Mouse (Mus musculus): ENCODE data around the gene Kptn. TPM values are rescaled to one million over a fixed set of nuclear protein-coding genes. Genes with fewer than 3 reads are reported as not detected.
A peak's percentile ranks its signal among the peaks of the same experiment; 100 is the strongest.

Gene Kptn
- polyA plus RNA-seq, 1 experiment = 46.0 TPM

DNA sequence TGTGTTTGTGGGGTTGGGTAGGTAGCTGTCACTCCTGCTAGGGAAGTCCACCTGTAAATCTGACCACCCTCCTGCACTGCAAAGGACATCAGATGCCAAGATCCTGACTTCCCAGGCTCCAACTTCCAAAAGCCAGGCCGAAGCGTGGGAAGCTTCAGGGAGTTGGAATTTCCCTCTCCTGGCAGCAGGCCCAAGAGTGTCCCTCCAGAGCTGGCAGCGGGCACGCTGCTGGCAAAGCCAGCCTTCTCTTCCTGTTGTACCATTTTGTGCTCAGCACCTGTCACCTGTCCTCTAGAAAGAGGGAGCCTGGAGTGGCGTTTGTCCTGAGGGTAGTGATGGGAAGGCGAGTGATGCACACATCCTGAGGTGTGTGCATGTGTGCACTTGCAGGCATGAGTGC is 8.6 kb downstream of the Kptn start:
- DNase-seq (ENCODE audit: low read depth) = peak; percentile 18
- TF ChIP-seq POLR2A (IDR thresholded peaks at IDR 0.05; ENCODE audit: borderline replicate concordance, extremely low read depth, insufficient read depth, insufficient read length, poor library complexity, severe bottlenecking) = no peak
- no peak for TF ChIP-seq CTCF (IDR thresholded peaks at IDR 0.05; ENCODE audit: borderline replicate concordance, extremely low read depth, insufficient read depth, insufficient read length)

DNA sequence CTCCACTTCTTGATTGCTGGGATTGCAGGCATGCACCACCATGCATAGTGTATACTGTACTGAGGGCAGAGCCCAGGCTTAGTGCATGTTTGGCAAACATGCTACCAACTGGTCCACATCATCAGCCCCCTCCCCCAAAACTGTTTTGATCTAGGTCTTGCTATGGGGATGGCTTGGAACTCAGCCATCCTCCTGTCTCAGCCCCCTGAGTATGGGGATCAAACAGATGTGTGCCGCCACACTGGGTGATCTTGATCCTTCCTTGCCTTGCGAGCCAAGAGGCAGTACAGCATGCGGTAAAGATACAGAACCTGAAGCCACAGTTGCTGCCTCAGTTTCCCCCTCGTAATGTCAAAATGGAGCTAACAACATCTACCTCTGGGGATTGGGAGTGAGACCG is 9.2 kb downstream of the Kptn start:
- peak; percentile 20 for DNase-seq (ENCODE audit: low read depth)
- TF ChIP-seq POLR2A (IDR thresholded peaks at IDR 0.05; ENCODE audit: borderline replicate concordance, extremely low read depth, insufficient read depth, insufficient read length, poor library complexity, severe bottlenecking) (no peak), CTCF (IDR thresholded peaks at IDR 0.05; ENCODE audit: borderline replicate concordance, extremely low read depth, insufficient read depth, insufficient read length) (no peak)

DNA sequence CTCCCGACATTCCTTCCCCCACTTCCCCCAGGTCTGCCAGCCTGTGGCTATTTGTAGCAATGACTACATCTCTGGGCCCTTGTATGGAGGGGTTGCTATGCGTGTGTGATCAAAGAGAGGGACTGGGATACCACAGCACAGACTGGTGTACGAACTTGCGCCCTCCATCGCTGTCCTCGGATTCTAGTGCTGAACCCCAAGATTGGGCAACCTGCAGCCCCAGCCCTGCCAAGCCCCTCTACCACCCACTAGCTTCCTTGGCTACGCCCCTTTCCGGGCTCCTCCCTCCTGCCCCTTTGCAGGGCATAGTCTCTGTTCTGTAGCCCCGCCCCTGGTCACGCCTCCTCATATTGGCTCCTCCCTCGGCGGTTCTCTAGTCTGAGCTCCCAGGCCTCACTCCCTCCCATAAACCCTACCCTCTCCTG is 9.7 kb downstream of the Kptn start, which contains the start of gene Slc8a2:
Gene Slc8a2, plus strand, starts transcription at position 406 of the 425 bp plus-strand sequence.
- DNase-seq (ENCODE audit: low read depth) = peak; percentile 91
- no peak for TF ChIP-seq CTCF (IDR thresholded peaks at IDR 0.05; ENCODE audit: borderline replicate concordance, extremely low read depth, insufficient read depth, insufficient read length)
- no peak for TF ChIP-seq POLR2A (IDR thresholded peaks at IDR 0.05; ENCODE audit: borderline replicate concordance, extremely low read depth, insufficient read depth, insufficient read length, poor library complexity, severe bottlenecking)

DNA sequence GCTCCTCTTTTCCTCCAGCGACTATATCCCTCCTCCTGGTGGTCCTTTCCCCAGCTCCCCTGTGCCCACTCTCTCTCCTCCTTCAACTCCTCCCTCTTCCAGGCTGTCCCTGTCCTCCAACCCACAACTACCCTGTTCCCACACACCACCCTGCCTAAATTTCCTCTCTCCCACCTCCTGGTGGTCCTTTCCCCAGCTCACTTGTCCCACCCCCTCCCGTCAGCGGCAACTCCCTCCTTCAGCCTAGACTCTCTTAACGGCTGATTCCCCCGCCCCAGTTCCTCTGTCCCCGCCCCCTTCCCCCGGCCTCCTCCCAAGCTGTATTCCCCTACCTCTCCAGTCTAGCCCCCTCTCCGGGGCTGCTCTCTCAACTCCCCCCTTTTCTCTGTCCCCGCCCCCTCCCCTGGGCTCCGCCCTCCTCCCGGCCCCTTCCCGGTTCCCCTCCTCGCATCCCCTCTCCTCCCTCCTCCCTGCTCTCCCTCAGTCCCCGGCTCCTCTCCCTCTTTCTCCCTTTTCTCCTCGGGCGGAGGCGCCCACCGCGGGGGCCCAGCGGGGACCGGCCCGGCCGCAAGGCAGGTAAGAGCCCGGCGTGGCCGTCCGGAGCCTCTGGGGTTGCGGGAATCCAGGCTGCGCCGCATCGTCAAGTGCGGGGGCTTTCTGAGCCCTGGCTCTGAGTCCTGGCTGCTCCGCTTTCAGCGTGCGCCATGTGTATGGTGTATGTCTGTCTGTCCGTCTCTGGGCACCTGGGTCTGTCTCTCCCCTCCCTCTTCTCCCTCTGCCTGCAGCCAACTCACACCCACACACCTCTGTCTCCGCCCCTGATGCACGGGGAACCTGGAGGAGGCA is 10.4 kb downstream of the Kptn start:
- DNase-seq (ENCODE audit: low read depth) = peak; percentile 97

DNA sequence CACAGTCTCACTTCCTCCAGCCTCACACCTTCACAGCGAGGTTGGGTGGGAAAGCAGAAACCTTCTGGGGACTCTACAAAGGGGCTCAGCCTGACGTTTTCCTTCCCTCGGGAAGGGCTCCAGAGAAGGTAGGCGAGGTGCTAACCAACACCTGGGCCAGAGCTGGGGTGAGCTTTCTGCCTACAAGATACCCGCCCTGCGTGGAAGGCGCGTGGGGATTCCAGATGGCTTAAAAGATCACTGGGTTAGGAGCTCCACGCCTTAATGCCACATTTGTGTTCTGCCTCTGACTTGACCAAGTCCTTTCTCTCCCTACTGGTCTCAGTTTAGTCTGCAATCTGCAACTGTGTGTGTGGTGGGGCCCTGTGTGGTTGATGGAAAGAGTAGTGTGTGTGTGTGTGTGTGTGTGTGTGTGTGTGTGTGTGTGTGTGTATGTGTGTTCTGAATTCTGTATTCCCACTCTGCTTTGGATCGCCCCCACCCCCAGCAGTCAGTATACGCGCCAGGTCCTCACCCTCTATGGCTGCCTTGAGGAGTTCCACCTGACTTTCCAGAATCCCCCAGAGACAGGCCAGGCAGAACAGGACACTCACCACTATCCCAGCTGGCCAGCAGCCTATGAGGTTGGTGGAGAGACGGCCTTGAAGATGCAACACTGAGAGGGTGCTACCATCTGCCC is 11.4 kb downstream of the Kptn start:
- no peak for TF ChIP-seq CTCF (IDR thresholded peaks at IDR 0.05; ENCODE audit: borderline replicate concordance, extremely low read depth, insufficient read depth, insufficient read length)
- TF ChIP-seq POLR2A (IDR thresholded peaks at IDR 0.05; ENCODE audit: borderline replicate concordance, extremely low read depth, insufficient read depth, insufficient read length, poor library complexity, severe bottlenecking) = no peak
- peak; percentile 24 for DNase-seq (ENCODE audit: low read depth)

More for the DNA sequence above, 10.4 kb downstream of the Kptn start:
- no peak for TF ChIP-seq POLR2A (IDR thresholded peaks at IDR 0.05; ENCODE audit: borderline replicate concordance, extremely low read depth, insufficient read depth, insufficient read length, poor library complexity, severe bottlenecking)
- no peak for TF ChIP-seq CTCF (IDR thresholded peaks at IDR 0.05; ENCODE audit: borderline replicate concordance, extremely low read depth, insufficient read depth, insufficient read length)

DNA sequence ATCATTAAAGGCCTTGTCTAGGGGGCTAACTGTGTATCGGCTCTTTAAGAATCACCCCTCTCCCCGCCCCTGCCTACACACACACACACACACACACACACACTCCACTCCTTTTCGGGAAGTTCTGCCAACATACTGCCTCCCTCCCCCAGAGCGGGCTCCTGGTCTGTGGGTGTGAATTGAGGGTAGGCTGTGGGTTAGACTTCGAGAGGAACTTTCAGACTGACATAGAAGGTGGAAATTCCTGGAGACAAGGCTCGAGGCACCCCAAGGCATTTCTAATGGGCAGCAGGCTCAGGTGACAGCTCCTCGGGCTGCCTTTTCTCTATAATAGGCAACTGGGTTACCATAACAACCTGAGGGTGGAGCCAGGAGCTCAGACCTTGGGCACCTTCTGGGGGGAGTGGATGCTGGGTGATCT is 12.5 kb downstream of the Kptn start:
- DNase-seq (ENCODE audit: low read depth) = peak; percentile 82
- TF ChIP-seq POLR2A (IDR thresholded peaks at IDR 0.05; ENCODE audit: borderline replicate concordance, extremely low read depth, insufficient read depth, insufficient read length, poor library complexity, severe bottlenecking) (no peak), CTCF (IDR thresholded peaks at IDR 0.05; ENCODE audit: borderline replicate concordance, extremely low read depth, insufficient read depth, insufficient read length) (no peak)

DNA sequence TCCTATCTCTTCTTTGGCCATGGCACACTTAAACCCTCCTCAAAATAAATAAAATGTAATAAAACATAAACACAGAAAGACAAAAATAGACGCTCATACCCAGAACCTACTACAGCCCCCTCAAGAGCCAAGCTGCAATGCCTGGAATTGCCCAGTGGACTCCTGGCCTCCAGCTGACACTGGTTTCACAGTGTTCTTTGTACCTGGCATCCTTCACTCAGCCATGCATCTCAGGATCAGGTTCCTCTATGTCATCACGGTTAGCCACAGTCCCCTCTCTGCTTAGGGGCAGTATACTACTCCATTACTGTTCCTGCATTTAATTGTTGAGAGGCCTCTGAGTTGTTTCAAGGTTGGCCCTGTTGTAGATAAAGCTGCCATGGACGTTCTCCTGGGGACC is 13.2 kb downstream of the Kptn start:
- no peak for DNase-seq (ENCODE audit: low read depth)
- no peak for TF ChIP-seq CTCF (IDR thresholded peaks at IDR 0.05; ENCODE audit: borderline replicate concordance, extremely low read depth, insufficient read depth, insufficient read length)
- no peak for TF ChIP-seq POLR2A (IDR thresholded peaks at IDR 0.05; ENCODE audit: borderline replicate concordance, extremely low read depth, insufficient read depth, insufficient read length, poor library complexity, severe bottlenecking)

DNA sequence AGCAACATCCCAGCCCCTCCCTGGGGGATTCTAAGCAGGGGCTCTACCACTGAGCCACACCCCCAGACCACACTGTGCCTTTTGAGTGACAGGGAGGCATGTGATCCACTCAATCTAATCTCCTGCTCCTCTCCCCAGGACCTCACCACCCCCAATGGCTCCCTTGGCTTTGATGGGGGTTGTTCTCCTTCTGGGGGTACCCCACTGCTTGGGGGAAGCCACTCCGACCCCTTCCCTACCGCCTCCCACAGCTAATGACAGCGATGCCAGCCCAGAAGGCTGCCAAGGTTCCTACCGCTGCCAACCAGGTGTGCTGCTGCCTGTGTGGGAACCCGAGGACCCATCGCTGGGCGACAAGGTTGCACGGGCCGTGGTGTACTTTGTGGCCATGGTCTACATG is 14.0 kb downstream of the Kptn start:
- TF ChIP-seq CTCF (IDR thresholded peaks at IDR 0.05; ENCODE audit: borderline replicate concordance, extremely low read depth, insufficient read depth, insufficient read length) = no peak
- TF ChIP-seq POLR2A (IDR thresholded peaks at IDR 0.05; ENCODE audit: borderline replicate concordance, extremely low read depth, insufficient read depth, insufficient read length, poor library complexity, severe bottlenecking) = no peak
- no peak for DNase-seq (ENCODE audit: low read depth)

DNA sequence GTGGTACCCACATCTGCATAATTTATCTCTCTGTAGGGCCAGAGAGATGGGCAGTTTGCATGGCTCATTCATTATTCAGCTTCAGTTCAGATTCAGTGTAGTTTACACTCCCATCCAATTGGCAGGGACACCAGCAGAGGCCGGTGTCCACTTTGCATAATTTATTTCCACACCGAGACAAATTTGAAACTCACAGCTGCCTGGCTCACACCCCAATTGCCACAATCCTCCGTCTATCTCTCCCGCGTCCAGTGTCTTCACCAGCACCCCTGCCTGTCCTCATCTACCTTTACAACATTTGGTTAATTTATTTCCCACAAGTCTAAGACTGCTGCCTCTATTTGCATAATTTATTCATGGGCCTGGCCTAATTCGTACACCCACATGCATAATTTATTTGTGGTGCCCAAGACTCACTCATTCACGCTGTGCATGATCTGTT is 15.3 kb downstream of the Kptn start:
- peak; percentile 89 for DNase-seq (ENCODE audit: low read depth)
- no peak for TF ChIP-seq CTCF (IDR thresholded peaks at IDR 0.05; ENCODE audit: borderline replicate concordance, extremely low read depth, insufficient read depth, insufficient read length)
- TF ChIP-seq POLR2A (IDR thresholded peaks at IDR 0.05; ENCODE audit: borderline replicate concordance, extremely low read depth, insufficient read depth, insufficient read length, poor library complexity, severe bottlenecking) = no peak

DNA sequence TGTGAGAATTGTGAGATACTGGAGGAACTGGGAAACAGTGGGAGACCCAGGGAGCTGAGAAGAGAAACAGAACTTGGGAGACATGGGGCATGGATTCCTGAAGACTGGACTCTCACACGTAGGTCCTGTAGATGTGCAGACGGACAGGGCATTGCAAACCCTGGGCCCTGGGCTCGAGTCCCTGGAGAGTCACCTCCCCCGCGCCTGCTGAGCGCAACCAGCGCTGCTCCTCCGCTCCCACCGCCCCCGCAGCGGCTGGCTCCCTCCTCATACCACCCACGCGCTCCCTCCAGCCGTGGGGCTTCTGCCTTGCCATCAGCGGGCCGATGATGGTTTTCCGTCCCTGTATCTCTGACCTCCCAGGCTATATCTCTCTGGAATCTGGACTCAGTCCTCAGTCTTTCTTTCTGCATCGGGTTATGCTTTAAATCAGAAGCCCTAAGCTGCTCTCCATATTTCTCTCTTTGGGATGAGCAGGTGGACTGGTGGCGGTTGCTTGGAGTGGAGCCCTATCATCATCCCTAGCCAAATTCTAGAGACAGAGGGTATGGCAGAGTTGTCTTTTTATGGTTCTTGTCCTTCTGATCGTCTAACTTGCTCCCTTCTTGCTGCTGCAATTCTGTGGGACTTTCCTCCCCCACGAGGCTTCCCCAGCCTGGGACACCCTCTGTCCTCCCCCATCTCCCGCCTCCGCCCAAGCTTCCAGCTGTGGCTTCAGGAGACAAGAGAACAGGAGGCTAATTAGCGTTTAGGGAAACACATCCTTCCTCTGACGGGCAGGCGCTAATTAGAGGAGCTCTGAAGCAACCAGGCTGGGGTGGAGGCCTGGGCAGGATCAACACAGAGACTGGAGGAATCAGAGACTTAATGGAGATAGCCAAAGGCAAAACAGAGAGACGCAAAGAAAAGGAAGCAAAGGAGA is 27.1 kb downstream of the Kptn start:
- peak; percentile 86 for DNase-seq (ENCODE audit: low read depth)
- TF ChIP-seq POLR2A (IDR thresholded peaks at IDR 0.05; ENCODE audit: borderline replicate concordance, extremely low read depth, insufficient read depth, insufficient read length, poor library complexity, severe bottlenecking) (no peak), CTCF (IDR thresholded peaks at IDR 0.05; ENCODE audit: borderline replicate concordance, extremely low read depth, insufficient read depth, insufficient read length) (no peak)

Measured in brain, embryonic 14.5 days (tissue).